Mouse (Mus musculus) kidney, adult 2 months (tissue): ENCODE results near the gene Aldh1l2.

Experiments used
- CTCF ChIP-seq: fragments of 200-500 bp; conservative IDR thresholded peaks from 2 replicates; pipeline ENCODE4 v1.5.1; 2011; ENCODE audit warnings: low read depth, mild to moderate bottlenecking, control low read depth, low read length, moderate library complexity, mixed read lengths; ENCODE audit not compliant: insufficient read depth, insufficient read length
- POLR2A ChIP-seq: fragments of 200-500 bp; IDR thresholded peaks from one replicate; pipeline ENCODE4 v1.6.1; 2011; ENCODE audit warnings: low read depth, low read length, control low read depth

- TF ChIP-seq CTCF: peak; percentile 57
- no peak for TF ChIP-seq POLR2A
Measured at GRCm38 (mm10) chr10:83508962-83509660, 24.8 kb downstream of the Aldh1l2 start.
